Mouse (Mus musculus) central nervous system, embryonic 14 days (tissue): ENCODE measurements around the gene Tmem266. TPM values are rescaled to one million over a fixed set of nuclear protein-coding genes. Genes with fewer than 3 reads are reported as not detected.

ENCODE experiments used
- polyA plus RNA-seq: library from polyadenylated mRNA; depleted of rRNA; stranded (reverse); fragments of >200 nt; gene quantifications from 2 replicates; pipeline ENCODE4 v1.2.3, GENCODE M21; 2012; rRNA removed

Gene Tmem266
- 4.6 and 5.2 TPM in 2 replicates for polyA plus RNA-seq

DNA sequence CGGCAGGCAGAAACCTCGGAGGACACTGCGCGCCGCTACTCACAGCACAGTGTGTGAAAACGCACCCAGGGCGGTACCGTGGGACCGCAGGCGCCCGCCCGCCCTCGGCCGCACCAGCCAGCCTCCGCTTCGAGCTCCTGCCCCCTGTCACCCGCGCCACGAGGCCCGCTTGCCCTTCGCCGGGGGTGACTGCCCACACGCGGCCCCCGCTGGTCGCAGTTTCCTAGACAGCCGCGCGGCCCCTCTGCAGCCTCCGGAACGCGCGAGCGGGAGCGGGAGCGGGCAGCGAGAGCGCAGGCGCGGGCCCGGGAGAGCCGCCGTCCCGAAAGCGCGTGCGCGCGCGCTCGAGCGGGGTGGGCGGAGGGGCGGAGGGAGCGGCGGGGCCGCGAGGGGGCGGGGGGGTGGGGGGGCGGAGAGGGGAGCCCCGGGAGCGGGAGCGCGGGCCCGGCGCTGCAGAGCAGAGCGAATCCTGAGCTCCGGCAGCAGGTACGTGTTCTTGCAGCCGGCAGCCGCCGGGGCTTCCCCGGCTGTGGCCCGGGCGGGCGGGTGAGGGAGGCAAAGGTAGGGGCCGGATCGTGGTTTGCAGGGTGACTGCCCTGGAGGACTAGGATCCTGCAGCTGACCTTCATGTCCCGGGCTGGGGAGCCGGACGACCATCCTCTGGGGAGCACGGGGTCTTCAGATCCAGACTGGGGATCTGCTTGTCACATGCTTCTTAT is at the start of gene Tmem266, which contains the start of gene Nrg4:
Gene Tmem266, plus strand, starts transcription at position 399 of the 719 bp plus-strand sequence.
Gene Nrg4, minus strand, starts transcription at position 330 of the 719 bp plus-strand sequence.

Other genes starting within 250 kb of the Tmem266 start
- 22.7 and 22.8 TPM in 2 replicates for gene Ube2q2, start 178.1 kb upstream of the Tmem266 start, polyA plus RNA-seq
- 43.1 and 44.9 TPM in 2 replicates for gene Fbxo22, start 118.0 kb upstream of the Tmem266 start, polyA plus RNA-seq
- 0.11 and 0.34 TPM in 2 replicates for gene Nrg4, start 69 bp upstream of the Tmem266 start, polyA plus RNA-seq
- gene Etfa, start 185.3 kb downstream of the Tmem266 start, polyA plus RNA-seq = 48.4 and 49.5 TPM in 2 replicates
- 2.5 and 9.9 TPM in 2 replicates for gene Isl2, start 211.8 kb downstream of the Tmem266 start, polyA plus RNA-seq